Mouse (Mus musculus) neural tube, embryonic 14.5 days (tissue): ENCODE data around the gene Nupl2. TPM values are rescaled to one million over a fixed set of nuclear protein-coding genes. Genes with fewer than 3 reads are reported as not detected.

Experiments
- ATAC-seq: fragments of 200-750 bp; cut with Nextera tagmentation; 2 replicates; pipeline ENCODE4 v1.8.0; 2017; ENCODE audit warnings: low read depth, mild to moderate bottlenecking, moderate TSS enrichment, moderate library complexity
- H3K27ac ChIP-seq: fragments of 300-500 bp; sonication (generic); 2 replicates; pipeline ENCODE4 v1.5.1; 2014; ENCODE audit warnings: low read depth, mild to moderate bottlenecking, control low read depth, low read length, moderate library complexity, mixed read lengths
- H3K27me3 ChIP-seq: fragments of 300-500 bp; sonication (generic); 2 replicates; pipeline ENCODE4 v1.6.1; 2014; ENCODE audit warnings: low read length; ENCODE audit not compliant: control insufficient read depth, insufficient read depth
- H3K36me3 ChIP-seq: fragments of 300-500 bp; sonication (generic); 2 replicates; pipeline ENCODE4 v1.6.1; 2014; ENCODE audit warnings: low read length, mixed read lengths; ENCODE audit not compliant: control insufficient read depth, insufficient read depth
- H3K4me1 ChIP-seq: fragments of 300-500 bp; sonication (generic); 2 replicates; pipeline ENCODE4 v1.6.1; 2014; ENCODE audit warnings: low read length; ENCODE audit not compliant: control insufficient read depth, insufficient read depth
- H3K4me2 ChIP-seq: fragments of 300-500 bp; sonication (generic); 2 replicates; pipeline ENCODE4 v1.6.1; 2014; ENCODE audit warnings: mild to moderate bottlenecking, low read depth, low read length, control low read depth
- H3K4me3 ChIP-seq: fragments of 300-500 bp; sonication (generic); 2 replicates; pipeline ENCODE4 v1.5.1; 2014; ENCODE audit warnings: low read depth, low read length, control low read depth, mixed read lengths
- H3K9ac ChIP-seq: fragments of 300-500 bp; sonication (generic); replicated peaks from 2 replicates; pipeline ENCODE4 v1.6.1; 2014; ENCODE audit warnings: low read depth, mild to moderate bottlenecking, control low read depth, low read length, mixed read lengths
- H3K9me3 ChIP-seq: fragments of 300-500 bp; sonication (generic); 2 replicates; pipeline ENCODE4 v1.6.1; 2016; ENCODE audit warnings: low read length; ENCODE audit not compliant: control insufficient read depth
- WGBS: fragments of 180-500 bp; shearing (Covaris S2); extraction: QIAGEN DNeasy Blood & Tissue Kit; methylation state at CpG from one replicate; pipeline ENCODE4 v1.1.7; 2014; 5-methylcytosine and 5-hydroxymethylcytosine counted together
- polyA plus RNA-seq: library from polyadenylated mRNA; unstranded; fragments of >200 nt; fragmentation: Nextera tagmentation; extraction: Ambion mirVana; gene quantifications from 2 replicates; pipeline ENCODE4 v1.2.1, GENCODE M21; 2014

The Nupl2 gene
- 16.7 and 17.1 TPM in 2 replicates for polyA plus RNA-seq

DNA sequence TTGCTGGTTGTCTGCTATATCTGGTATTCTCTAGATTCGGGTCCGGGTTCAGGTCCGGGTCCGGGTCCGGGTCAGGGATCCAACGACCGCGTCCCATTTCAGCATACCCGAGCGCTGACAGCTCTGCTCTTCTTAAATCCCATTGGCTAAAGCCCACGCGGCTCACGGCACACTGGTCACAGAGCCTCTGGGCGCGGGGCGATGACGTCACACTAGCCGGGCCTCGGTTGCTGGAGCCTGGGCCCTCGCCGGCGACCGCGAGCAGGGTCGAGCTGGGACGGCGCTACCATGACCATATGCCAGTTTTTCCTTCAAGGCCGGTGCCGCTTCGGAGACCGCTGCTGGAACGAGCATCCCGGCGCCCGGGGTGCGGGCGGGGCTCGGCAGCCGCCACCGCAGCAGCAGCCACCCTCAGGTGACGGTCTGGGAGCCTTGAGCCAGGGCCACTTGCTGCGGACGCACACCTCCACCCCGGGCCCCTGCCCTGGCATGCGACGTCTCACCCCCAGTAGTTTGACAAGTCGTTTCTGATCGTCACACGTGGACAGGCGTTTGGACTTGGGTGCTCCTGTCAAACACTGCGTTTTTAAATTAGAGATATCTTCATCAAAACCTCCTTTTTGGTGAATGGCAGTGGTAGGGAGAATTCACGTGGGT is at the start of gene Nupl2:
Gene Nupl2, plus strand, starts transcription at position 175 of the 657 bp plus-strand sequence.
- under 1% methylated on average over 52 of the region's 52 CpGs for WGBS

DNA sequence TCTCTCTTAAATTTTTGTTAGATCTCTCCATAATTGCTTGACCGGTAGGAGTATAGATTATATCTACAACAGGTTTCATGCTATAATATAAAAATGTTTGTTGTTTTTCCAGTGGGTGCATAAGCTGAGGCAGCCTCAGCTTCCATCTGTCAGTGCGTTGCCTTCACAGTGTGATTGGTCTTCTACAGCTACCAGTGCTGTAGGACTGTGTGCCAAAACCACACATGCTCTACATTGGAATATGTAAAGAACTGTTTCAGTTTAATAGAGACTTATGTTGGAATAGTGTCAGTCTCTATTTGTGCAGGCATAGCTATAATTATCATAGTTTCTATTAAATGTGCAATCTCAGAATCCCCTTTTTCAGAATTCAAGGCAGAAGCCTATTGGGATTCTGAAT is 42.5 kb upstream of the Nupl2 start:
- Histone ChIP-seq H3K4me1 (peaks cover 5% of the 10 kb centered on the region; the same call in 1 of the 2 replicates), H3K4me3 (no peak overlapping the region), H3K27ac (no peak overlapping the region), H3K4me2 (no peak overlapping the region), H3K27me3 (no peaks in the 10 kb centered on the region), H3K9ac (no peak overlapping the region), H3K9me3 (no peaks in the 10 kb centered on the region), H3K36me3 (0 out of 2 replicates have a peak, but pooled peaks cover 3% of the 10 kb centered on the region)
- 93% methylated on average over 2 of the region's 2 CpGs for WGBS
- ATAC-seq: no peak

More for the DNA sequence above, at the start of gene Nupl2:
- H3K9me3 ChIP-seq: no peaks in the 10 kb centered on the region
- H3K4me2 ChIP-seq: peak within 1 kb of the TSS; percentile 73
- H3K4me3 ChIP-seq: peak within 1 kb of the TSS; percentile 81
- H3K36me3 ChIP-seq: peaks cover 7% of the 10 kb centered on the region
- H3K27me3 ChIP-seq: no peaks in the 10 kb centered on the region
- ATAC-seq: peak; percentile 99
- H3K4me1 ChIP-seq: 0 out of 2 replicates have a peak, but pooled peaks cover 6% of the 10 kb centered on the region
- H3K27ac ChIP-seq: peak within 1 kb of the TSS; percentile 83
- H3K9ac ChIP-seq: peak within 1 kb of the TSS; percentile 95

DNA sequence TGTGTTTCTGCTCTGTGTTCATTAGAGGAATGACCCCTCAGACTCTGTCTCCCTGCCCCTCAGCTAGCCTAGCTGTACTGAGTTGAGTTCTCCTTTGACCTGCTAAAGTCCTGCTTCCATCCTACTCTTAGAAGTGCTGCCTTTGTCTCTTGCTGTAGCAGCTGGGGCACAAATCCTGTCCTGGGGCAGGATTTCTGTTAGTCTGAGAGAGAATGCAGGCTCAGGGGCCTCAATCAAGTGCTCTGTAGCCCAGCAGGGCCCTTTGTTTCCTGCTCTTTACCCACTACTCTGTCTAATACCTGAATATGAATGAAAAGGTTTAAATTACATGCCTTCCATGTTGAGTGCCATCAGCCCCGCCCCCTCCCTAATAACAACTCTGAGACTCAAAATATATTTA is 40.6 kb upstream of the Nupl2 start:
- Histone ChIP-seq H3K4me2 (no peak overlapping the region), H3K36me3 (peaks cover 9% of the 10 kb centered on the region; the same call in 1 of the 2 replicates), H3K27me3 (no peaks in the 10 kb centered on the region), H3K9ac (no peak overlapping the region), H3K4me3 (no peak overlapping the region), H3K4me1 (peaks cover 5% of the 10 kb centered on the region; the same call in 1 of the 2 replicates), H3K9me3 (no peaks in the 10 kb centered on the region), H3K27ac (peak overlapping the region; percentile 49; the same call in 1 of the 2 replicates)
- WGBS: 44% methylated on average over 1 of the region's 1 CpGs
- no peak for ATAC-seq

DNA sequence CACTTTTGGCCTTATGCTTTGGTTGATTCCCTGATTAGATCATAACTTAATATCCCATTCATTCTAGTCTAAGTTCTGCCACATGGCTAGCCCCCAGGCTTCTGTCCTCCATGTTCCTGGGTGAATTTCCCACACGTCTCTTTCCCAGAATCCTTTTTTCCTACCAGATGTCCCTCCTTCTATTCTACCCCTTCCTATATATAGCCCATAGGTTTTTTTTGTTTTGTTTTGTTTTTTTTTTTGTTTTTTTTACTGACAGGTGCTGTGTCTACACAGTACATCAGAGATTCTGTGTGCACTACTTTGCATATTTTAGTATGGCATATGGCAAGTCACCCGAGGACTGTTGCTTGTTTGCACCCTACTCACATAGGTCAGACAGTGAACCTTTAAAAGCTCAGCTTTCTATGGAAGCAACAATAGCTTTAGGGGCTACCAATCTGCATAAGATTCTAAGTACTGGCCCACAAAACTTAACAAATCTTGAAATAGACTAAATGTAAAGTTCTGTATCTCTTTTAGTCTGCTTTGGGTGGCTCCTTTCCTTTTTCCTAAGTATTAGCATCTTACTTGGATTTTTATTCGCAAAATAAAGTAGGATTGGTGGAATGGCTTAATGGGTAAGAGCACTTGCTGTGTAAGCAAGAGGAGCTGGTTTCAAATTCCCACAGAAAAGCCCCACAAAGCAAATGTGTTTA is 40.0 kb upstream of the Nupl2 start:
- H3K27ac ChIP-seq: no peak overlapping the region

DNA sequence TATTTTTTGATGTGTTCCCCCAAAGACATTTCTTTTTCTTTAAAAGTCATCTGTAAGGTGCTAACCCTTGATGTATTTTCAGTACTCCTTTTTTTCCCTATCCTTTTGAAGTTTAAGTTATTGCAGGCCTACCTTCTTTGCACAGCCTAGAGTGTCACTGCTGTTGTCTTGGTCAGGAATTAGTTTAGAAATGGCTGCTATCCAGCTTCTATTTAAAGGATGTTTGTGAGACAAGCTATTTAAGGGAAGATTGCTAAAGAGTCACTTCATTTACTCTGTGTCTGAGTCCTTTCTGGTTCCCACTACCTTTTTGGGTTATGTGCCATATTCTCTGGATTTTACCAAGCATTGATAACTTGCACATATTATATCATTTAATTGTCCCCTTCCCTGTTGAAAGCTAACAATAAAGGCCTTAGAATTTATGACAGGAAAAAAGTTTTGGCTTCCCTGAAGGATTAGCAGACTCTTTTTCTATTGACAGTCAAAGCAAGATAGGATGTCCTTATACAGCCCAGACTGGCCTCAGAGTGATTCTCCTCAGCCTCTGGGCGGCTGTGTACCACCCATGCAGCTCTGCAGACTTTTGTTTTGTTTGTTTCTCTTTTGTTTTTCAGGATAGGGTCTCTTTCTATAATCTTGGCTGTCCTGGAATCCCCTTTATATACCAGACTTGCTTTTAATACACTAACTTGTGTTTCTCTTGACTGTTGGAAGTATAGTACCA is 38.7 kb upstream of the Nupl2 start:
- 35% methylated on average over 1 of the region's 1 CpGs for WGBS
- no peak overlapping the region for H3K4me3 ChIP-seq
- H3K4me2 ChIP-seq: no peak overlapping the region
- peaks cover 15% of the 10 kb centered on the region; the same call in 1 of the 2 replicates for H3K36me3 ChIP-seq
- H3K27me3 ChIP-seq: no peaks in the 10 kb centered on the region
- ATAC-seq: no peak
- no peaks in the 10 kb centered on the region for H3K9me3 ChIP-seq
- peaks cover 5% of the 10 kb centered on the region; the same call in 1 of the 2 replicates for H3K4me1 ChIP-seq
- H3K9ac ChIP-seq: no peak overlapping the region
- H3K27ac ChIP-seq: no peak overlapping the region

More for the DNA sequence above, 40.0 kb upstream of the Nupl2 start:
- no peak overlapping the region for H3K9ac ChIP-seq
- H3K36me3 ChIP-seq: peaks cover 10% of the 10 kb centered on the region; the same call in 1 of the 2 replicates
- no peak overlapping the region for H3K4me2 ChIP-seq
- H3K4me3 ChIP-seq: no peak overlapping the region
- ATAC-seq: no peak
- no peaks in the 10 kb centered on the region for H3K27me3 ChIP-seq
- WGBS: 24% methylated on average over 3 of the region's 3 CpGs
- H3K4me1 ChIP-seq: peaks cover 5% of the 10 kb centered on the region; the same call in 1 of the 2 replicates
- no peaks in the 10 kb centered on the region for H3K9me3 ChIP-seq

DNA sequence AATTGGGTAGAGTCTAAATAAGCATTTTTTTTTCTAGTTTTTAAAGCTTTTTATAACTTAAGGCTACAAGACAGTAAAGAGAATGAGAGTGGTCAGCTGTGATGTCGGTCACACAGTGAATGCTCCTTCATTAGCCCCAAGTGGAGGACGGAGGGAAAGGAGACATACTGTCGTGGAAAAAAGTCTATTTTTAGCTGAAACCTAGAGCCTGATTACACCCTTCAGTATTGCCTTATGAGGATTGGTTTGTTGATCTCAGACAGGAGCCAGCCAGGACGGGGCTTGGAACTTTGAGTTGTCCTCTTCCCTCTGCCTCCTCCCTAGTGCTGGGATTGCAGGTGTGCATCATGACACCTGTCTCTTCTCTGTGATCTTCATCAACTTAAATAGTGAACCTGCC is 37.8 kb upstream of the Nupl2 start:
- H3K27me3 ChIP-seq: no peaks in the 10 kb centered on the region
- WGBS: 74% methylated on average over 4 of the region's 4 CpGs
- no peak overlapping the region for H3K4me2 ChIP-seq
- peaks cover 5% of the 10 kb centered on the region; the same call in 1 of the 2 replicates for H3K4me1 ChIP-seq
- no peak overlapping the region for H3K27ac ChIP-seq
- no peak for ATAC-seq
- no peaks in the 10 kb centered on the region for H3K9me3 ChIP-seq
- H3K4me3 ChIP-seq: no peak overlapping the region
- H3K9ac ChIP-seq: no peak overlapping the region
- H3K36me3 ChIP-seq: peaks cover 15% of the 10 kb centered on the region; the same call in 1 of the 2 replicates

DNA sequence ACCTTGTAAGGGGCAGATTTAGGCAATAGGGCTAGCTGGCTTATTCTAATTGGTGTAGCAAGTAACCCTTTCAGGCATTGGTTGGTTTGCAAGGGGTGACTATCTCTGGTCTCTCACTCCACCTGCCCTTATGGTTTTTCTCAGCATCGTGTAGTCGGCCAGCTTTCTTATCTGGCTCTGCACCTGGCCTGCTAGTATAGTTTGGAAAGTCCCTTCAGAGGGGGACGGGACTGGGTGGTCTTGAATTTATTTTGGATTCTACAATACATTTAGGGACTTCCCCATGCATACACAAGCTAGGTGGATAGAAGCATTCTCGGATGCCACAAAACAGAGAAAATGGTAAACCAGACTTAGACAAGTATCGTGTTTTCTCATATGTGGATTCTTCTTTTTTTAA is 17.8 kb upstream of the Nupl2 start:
- Histone ChIP-seq H3K27ac (no peak overlapping the region), H3K4me2 (no peak overlapping the region), H3K9ac (no peak overlapping the region), H3K36me3 (peaks cover 54% of the 10 kb centered on the region), H3K4me3 (no peak overlapping the region), H3K9me3 (no peaks in the 10 kb centered on the region), H3K4me1 (no peaks in the 10 kb centered on the region), H3K27me3 (no peaks in the 10 kb centered on the region)
- WGBS: 97% methylated on average over 5 of the region's 5 CpGs
- ATAC-seq: no peak

DNA sequence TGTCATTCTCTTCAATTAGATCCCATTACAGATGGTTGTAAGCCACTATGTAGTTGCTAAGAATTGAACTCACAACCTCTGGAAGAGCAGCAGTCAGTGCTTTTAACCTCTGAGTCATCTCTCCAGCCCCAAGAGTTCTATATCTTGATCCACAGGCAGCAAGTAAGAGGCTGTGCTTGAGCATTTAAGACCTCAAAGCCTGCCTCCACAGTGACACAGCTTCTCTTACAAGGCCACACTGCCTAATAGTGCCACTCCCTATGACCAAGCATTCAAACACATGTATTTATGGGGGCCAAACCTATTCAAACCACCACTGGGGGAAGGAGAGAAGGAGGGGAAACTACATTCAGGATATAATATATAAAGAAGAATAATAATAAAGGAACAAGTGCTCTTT is 12.6 kb upstream of the Nupl2 start:
- Histone ChIP-seq H3K4me1 (no peaks in the 10 kb centered on the region), H3K27ac (no peak overlapping the region), H3K4me3 (no peak overlapping the region), H3K9me3 (no peaks in the 10 kb centered on the region), H3K36me3 (peaks cover 46% of the 10 kb centered on the region), H3K27me3 (no peaks in the 10 kb centered on the region), H3K9ac (no peak overlapping the region), H3K4me2 (no peak overlapping the region)
- no peak for ATAC-seq
